Mouse (Mus musculus) yolk sac, embryonic 10.5 days (tissue): ENCODE data around the gene Gm32742.
A peak's percentile ranks its signal among the peaks of the same experiment; 100 is the strongest.

Experiments used
- DNase-seq: peaks from one replicate; pipeline ENCODE4 v3.0.0-alpha.2; 2017; ENCODE audit warnings: low spot score

The Gm32742 gene

DNA sequence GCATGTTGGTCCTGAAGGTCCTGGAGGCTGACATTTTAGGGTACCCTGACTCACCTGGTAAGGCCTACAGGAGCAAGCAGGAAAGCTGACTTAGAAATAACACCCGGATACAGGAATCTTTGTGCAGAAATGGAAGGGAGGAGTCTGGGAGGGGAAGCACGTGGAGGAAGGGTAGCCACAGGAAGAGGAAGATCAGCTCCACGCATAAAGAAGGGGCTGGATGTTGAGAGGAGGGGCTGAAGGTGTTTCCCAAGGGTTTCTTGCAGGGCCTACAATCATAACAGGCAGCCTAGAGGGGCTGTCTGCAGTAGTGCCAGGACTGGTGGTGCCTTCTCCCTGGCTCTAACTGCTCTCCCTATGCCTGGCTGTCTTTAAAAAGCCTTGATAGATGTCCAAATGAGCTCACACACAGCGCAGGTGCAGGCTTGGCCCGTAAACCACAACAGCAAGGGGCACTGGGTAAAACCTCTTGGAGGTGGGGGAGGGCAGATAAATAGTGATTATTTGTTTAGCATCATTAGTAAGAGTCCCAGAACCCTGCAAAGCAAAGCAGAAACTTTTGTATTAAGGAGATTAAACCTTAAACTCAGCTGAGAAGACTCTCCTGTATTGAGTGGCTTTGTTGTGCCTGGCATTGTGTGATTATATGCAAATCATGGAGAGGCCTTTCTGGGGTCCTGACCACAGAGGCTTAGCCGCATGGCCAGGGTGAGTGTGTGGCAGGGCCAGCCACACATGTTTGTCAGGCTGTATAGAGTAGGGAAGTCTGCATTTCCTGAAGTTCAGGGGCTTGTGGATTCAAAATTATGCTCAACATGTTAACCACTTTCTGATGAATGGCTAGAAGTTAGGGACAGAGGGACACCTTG, at the start of gene Gm32742:
Gm32742 (minus strand) TSS at position 206 of the 869 bp plus-strand sequence.
- DNase-seq: no peak

DNA sequence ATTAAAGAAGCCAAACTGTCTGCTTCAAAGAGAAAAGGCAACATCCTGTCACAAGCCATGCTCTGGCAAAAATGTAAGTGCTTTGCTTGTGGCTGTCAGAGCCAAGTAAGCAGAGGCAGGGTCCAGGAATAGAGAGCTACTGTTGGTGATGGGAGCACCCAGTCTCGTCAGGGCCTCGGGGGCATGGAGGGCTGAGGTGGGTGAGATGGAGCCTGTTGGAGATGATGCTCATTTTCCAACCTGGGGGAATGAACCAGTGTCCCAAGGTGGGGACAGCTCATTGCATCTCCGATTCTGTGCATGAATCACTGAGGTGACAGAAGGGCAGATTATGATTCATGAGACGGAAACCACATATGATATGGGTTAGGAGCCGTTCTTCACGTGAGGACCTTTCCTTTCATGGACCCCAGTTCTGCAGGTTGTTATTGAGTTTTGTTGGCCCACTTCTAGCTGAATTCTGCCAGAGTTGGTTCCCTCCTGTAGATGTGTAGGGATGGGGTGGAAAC, 48.5 kb upstream of the Gm32742 start:
- no peak for DNase-seq

- no peak for DNase-seq
These were observed 47.9 kb upstream of the Gm32742 start, which contains the start of gene Pou2af1 for GRCm38 (mm10) chr9:51213023-51213728. Gene Pou2af1, plus strand, starts transcription at chr9:51213708.

DNA sequence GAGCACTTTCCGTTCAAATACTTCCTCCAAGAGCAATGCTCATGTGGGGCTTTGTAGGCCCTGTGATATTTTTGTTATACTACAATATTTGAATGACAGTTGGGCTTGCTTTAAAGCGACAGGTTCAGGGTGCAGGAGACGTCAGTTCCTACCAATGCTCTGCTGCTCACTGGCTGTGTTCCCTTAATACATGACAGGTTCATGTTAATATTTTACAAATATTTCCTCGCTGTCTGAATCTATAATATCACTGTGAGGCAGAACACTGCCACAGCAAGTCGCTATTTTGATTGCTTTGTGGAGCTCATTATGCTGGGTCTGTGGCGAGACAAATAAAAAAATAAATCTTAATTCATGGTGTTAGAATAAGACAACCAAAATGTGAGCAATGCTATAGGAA, 45.9 kb upstream of the Gm32742 start:
- DNase-seq: no peak

- no peak for DNase-seq
These were observed 43.6 kb upstream of the Gm32742 start for GRCm38 (mm10) chr9:51208974-51209332.

- no peak for DNase-seq
These were observed 29.5 kb upstream of the Gm32742 start for GRCm38 (mm10) chr9:51194790-51195189.

GRCm38 (mm10) chr9:51190655-51191054, 25.3 kb upstream of the Gm32742 start:
- DNase-seq: no peak

- no peak for DNase-seq
These were observed 20.6 kb upstream of the Gm32742 start for GRCm38 (mm10) chr9:51185871-51186270.

DNA sequence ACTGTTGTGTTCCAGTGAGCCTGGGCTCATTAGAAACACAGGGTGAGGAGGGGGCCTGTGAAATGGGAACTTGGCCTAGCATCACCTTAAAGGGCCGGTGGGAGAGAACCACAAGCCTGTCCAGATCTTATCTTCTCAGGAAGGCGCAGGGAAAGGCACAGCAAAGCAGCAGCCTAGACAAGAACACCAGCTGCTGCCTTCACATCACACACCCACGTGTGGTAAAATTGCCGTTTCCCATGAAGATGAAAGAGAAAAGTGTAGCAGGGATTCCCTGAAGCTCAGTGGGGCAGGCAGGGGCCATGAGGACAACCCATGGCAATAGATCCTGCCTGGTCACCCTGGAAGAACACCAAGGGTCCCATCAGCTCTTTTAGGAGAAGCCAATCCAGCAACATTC, 20.1 kb upstream of the Gm32742 start:
- DNase-seq: no peak

DNA sequence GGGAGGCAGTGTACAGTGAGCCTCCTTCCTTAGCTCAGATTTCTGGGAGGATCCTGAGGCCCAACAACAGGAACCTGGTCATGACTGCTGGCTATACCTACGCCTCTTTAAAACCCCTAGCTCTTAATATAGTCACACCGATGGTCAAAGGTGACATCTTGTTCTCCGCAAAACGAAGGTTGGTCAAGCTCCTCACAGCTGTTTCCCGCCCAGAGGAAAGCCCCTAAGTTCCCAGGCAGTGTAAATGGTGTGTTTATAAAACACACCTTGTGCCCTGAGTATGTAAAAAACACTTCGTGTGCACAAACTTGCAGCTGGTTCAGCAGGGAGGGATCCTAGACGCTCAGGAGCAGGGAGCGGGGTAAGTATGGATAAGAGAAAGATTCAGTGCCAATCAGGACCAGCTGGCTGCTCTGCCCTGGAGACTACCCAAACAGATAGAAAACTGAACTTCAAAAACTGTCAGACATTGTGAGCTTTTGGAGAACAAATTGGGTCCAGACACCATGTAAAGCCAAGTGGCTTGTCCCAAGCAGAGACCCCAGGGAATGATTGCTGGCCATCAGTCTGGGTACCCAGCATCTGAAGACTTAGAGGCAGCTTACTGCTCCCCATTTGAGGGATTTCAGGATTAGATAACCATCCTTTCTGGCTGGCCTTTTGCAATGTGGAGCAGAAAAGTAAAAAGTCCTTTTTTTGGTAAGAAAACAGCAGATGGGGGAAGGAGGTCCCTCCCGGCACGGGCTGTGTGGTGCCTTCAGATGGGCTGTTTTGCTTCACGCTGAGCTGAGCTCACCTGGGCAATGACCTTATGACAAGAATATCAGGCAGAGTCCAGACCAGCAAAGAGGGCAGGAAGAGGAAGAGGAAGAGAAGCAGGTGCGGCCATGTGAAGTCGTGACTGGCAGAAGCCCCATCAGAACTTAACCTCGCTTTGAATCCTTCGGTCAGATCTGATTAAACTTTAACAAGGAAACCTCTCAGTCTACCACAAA, 17.7 kb upstream of the Gm32742 start:
- DNase-seq: no peak

GRCm38 (mm10) chr9:51180621-51181020, 15.3 kb upstream of the Gm32742 start:
- no peak for DNase-seq

- no peak for DNase-seq
These were observed 13.0 kb upstream of the Gm32742 start for GRCm38 (mm10) chr9:51178297-51178696.

DNA sequence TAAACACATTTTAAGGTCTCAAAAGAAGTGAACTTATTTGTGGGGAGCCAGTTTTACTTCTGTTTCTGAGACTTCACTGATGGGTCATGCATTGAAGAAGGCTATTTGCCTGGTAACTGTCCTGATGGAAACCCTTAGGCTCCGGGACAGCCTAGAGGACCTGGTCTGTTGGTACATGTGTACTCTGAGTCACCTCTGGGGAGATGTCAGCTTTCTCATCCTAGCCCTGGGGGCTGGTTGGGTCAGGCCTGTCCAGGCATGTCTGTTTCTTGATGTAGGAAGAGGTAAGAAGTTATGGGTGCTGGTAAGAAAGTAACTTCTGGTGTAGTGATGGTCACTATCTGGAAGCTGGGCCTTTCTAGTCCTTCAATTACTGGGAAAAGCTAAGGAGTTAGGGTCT, 10.4 kb upstream of the Gm32742 start:
- DNase-seq: no peak

DNA sequence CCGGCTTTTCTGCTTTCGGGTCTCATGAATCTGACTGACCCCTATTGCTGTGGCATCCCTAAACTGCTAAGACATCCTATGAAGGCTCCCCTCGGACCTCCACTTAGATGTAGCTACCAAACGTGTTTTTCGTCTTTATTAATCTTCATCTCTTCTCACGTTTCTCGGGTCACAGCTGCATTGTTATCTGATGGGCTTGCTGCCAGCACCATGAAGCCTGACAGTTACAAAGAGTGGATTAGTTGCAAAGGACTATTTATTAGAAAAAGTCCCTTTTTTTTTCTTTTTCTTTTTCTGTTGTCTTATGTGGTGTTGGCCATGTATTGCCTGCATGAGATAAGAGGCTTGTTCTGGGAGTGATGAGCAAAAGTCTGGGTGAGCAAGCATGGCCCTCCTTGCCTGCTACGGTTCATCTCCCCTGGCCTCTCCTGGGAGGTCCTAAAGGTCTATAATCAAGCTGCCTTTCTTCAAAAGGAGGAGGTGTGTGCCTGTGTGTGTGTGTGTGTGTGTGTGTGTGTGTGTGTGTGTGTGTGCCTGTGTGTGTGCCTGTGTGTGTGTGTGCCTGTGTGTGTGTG, 9.7 kb upstream of the Gm32742 start:
- no peak for DNase-seq

GRCm38 (mm10) chr9:51170298-51170697, 5.0 kb upstream of the Gm32742 start:
- DNase-seq: no peak

GRCm38 (mm10) chr9:51169133-51169532, 3.8 kb upstream of the Gm32742 start:
- DNase-seq: no peak

GRCm38 (mm10) chr9:51168698-51169097, 3.4 kb upstream of the Gm32742 start:
- no peak for DNase-seq

DNA sequence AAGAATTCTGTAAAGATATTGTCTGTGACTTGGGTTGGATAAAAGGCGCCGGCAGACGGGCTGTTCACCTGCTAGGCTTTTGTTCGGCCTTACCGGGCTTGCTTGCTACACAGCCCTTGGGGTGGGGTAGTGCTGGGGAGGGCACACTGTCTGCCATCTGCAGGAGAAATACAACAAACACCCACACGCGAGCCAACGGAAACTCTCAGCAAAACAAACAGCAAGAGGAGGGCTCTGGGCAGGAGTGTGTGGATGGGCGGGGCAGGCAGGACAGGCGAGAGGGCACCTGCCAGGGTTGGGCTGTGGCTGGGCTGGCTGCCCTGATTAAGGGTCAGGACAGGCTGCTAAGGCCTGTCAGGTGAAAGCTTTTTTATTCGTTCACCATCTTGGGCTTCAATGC, 2.6 kb upstream of the Gm32742 start:
- DNase-seq: no peak

GRCm38 (mm10) chr9:51163989-51164388, 1.3 kb downstream of the Gm32742 start:
- DNase-seq: no peak

- peak; percentile 40 for DNase-seq
These were observed 3.4 kb downstream of the Gm32742 start for GRCm38 (mm10) chr9:51161771-51162388.
